ENCODE assay signal across 10 mouse cellular contexts in the genomic region with DNA sequence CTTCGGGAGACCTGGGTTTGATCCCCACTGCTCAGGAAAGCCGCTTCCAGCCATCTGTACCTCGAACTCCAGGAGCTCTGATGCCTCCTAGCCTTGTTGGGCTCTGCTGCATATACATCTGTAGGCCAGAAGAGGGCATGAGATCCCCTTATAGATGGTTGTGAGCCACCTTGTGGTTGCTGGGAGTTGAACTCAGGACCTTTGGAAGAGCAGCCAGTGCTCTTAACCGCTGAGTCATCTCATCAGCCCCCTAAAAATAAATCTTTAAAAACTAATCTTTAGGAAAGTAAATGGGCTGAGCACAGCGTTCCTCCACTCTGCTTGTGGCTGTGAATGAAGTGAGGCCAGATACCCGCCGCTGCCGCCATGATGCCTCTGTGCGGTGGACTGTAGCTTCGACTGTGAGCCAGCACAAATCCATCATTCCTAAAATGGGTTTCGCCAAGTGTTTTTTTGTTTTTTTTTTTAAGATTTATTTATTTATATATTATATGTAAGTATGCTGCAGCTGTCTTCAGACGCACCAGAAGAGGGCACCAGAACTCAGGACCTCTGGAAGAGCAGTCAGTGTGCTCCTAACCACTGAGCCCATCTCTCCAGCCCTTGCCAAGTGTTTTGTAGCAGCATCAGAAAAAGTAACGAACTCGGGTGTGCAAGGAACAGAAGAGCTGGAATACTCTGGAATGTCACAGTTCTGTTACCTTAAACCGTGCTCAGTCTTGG. TPM values are rescaled to one million over a fixed set of nuclear protein-coding genes. Genes with fewer than 3 reads are reported as not detected.
A peak's percentile ranks its signal among the peaks of the same experiment; 100 is the strongest.
DNase-seq lines count a peak whose midpoint lies in the region; ATAC-seq and TF ChIP-seq lines count a peak whose summit lies in the region.
"Had no signal": no experiment of that assay in that cellular context is flagged by ENCODE, and none has a peak within 500 bp of the region (broad histone marks: within the 10 kb centered on the region; RNA-seq: fewer than 3 reads in every experiment).

No protein-coding gene starts in this region.

- WGBS in forebrain, postnatal 0 days: 57% methylated on average over 15 of the region's 15 CpGs
- 58% methylated on average over 15 of the region's 15 CpGs for WGBS in forebrain, embryonic 16.5 days
- 62% methylated on average over 15 of the region's 15 CpGs for WGBS in midbrain, embryonic 11.5 days
- WGBS in midbrain, embryonic 13.5 days: 64% methylated on average over 15 of the region's 15 CpGs
- 58% methylated on average over 15 of the region's 15 CpGs for WGBS in midbrain, postnatal 0 days

- H3K9ac ChIP-seq in forebrain, postnatal 0 days: no peak overlapping the region
- H3K9ac ChIP-seq in forebrain, embryonic 16.5 days (replicated peaks; ENCODE audit: low read depth, low read length): no peak overlapping the region
- H3K9ac ChIP-seq in midbrain, embryonic 11.5 days (ENCODE audit: low read length): no peak overlapping the region
- no peak overlapping the region for H3K9ac ChIP-seq in midbrain, embryonic 13.5 days (replicated peaks)
- no peak overlapping the region for H3K9ac ChIP-seq in midbrain, postnatal 0 days (replicated peaks; ENCODE audit: low read length, poor library complexity, severe bottlenecking)
- H3K9ac ChIP-seq: heart, embryonic 13.5 days had no signal

- intact Hi-C loops in heart, postnatal 36 days (cut with DNase I): loop anchor here (1.0 to 5.0 kb wide), 5 partner anchors 52 to 327 kb away; a partner anchor contains a TSS

- no peaks in the 10 kb centered on the region for H3K4me1 ChIP-seq in forebrain, postnatal 0 days (ENCODE audit: insufficient read depth)
- H3K4me1 ChIP-seq in forebrain, embryonic 16.5 days (replicated peaks; ENCODE audit: control insufficient read depth, insufficient read depth, low read length): no peaks in the 10 kb centered on the region
- H3K4me1 ChIP-seq in midbrain, embryonic 11.5 days (ENCODE audit: control insufficient read depth, insufficient read depth, low read length): no peaks in the 10 kb centered on the region
- peaks cover 4% of the 10 kb centered on the region for H3K4me1 ChIP-seq in midbrain, embryonic 13.5 days (replicated peaks)
- H3K4me1 ChIP-seq in midbrain, postnatal 0 days (ENCODE audit: insufficient read depth, low read length): no peaks in the 10 kb centered on the region

- no peaks in the 10 kb centered on the region for H3K27me3 ChIP-seq in forebrain, postnatal 0 days (ENCODE audit: insufficient read depth, low read length)
- no peaks in the 10 kb centered on the region for H3K27me3 ChIP-seq in forebrain, embryonic 16.5 days (replicated peaks; ENCODE audit: control insufficient read depth, insufficient read depth, low read length)
- no peaks in the 10 kb centered on the region for H3K27me3 ChIP-seq in midbrain, embryonic 11.5 days (ENCODE audit: control insufficient read depth, insufficient read depth, low read length)
- peaks cover 8% of the 10 kb centered on the region for H3K27me3 ChIP-seq in midbrain, embryonic 13.5 days
- no peaks in the 10 kb centered on the region for H3K27me3 ChIP-seq in midbrain, postnatal 0 days (ENCODE audit: insufficient read depth, low read length)

- ATAC-seq in forebrain, postnatal 0 days: no peak
- ATAC-seq in forebrain, embryonic 16.5 days: no peak
- no peak for ATAC-seq in midbrain, embryonic 11.5 days (ENCODE audit: low FRiP score)
- ATAC-seq in midbrain, embryonic 13.5 days: no peak
- ATAC-seq in midbrain, postnatal 0 days (ENCODE audit: low FRiP score): no peak
- ATAC-seq in activated CD4-positive, CD25-positive, alpha-beta regulatory T cell, adult 4 months: no peak

- H3K4me2 ChIP-seq in forebrain, postnatal 0 days (ENCODE audit: low read depth): no peak overlapping the region
- no peak overlapping the region for H3K4me2 ChIP-seq in forebrain, embryonic 16.5 days (ENCODE audit: low read length)
- no peak overlapping the region for H3K4me2 ChIP-seq in midbrain, embryonic 11.5 days
- no peak overlapping the region for H3K4me2 ChIP-seq in midbrain, embryonic 13.5 days (replicated peaks)
- H3K4me2 ChIP-seq in midbrain, postnatal 0 days (ENCODE audit: low read depth, low read length, poor library complexity, severe bottlenecking): no peak overlapping the region
- H3K4me2 ChIP-seq: heart, embryonic 13.5 days had no signal

- TF ChIP-seq CTCF in forebrain, postnatal 0 days (IDR thresholded peaks at IDR 0.05; ENCODE audit: low read depth): peak; percentile 65
- TF ChIP-seq CTCF in midbrain, postnatal 0 days (IDR thresholded peaks at IDR 0.05): peak; percentile 69

- H3K27ac ChIP-seq in forebrain, postnatal 0 days (ENCODE audit: low read depth, low read length): no peak overlapping the region
- H3K27ac ChIP-seq in forebrain, embryonic 16.5 days (ENCODE audit: low read length): no peak overlapping the region
- no peak overlapping the region for H3K27ac ChIP-seq in midbrain, embryonic 11.5 days (ENCODE audit: low read depth, low read length)
- no peak overlapping the region for H3K27ac ChIP-seq in midbrain, embryonic 13.5 days
- H3K27ac ChIP-seq in midbrain, postnatal 0 days (ENCODE audit: low read depth, low read length): no peak overlapping the region
- H3K27ac ChIP-seq: heart, embryonic 13.5 days had no signal

- no peaks in the 10 kb centered on the region for H3K36me3 ChIP-seq in forebrain, postnatal 0 days (ENCODE audit: insufficient read depth)
- H3K36me3 ChIP-seq in forebrain, embryonic 16.5 days (ENCODE audit: control insufficient read depth, insufficient read depth): no peaks in the 10 kb centered on the region
- no peaks in the 10 kb centered on the region for H3K36me3 ChIP-seq in midbrain, embryonic 11.5 days (ENCODE audit: control insufficient read depth, insufficient read depth, low read length)
- H3K36me3 ChIP-seq in midbrain, embryonic 13.5 days: no peaks in the 10 kb centered on the region
- H3K36me3 ChIP-seq in midbrain, postnatal 0 days (ENCODE audit: insufficient read depth, low read length): no peaks in the 10 kb centered on the region
- H3K36me3 ChIP-seq: heart, embryonic 13.5 days had no signal

- H3K4me3 ChIP-seq in forebrain, postnatal 0 days (ENCODE audit: low read depth, low read length): no peak overlapping the region
- no peak overlapping the region for H3K4me3 ChIP-seq in forebrain, embryonic 16.5 days (replicated peaks; ENCODE audit: low read length)
- H3K4me3 ChIP-seq in midbrain, embryonic 11.5 days (ENCODE audit: low read depth, low read length): no peak overlapping the region
- no peak overlapping the region for H3K4me3 ChIP-seq in midbrain, embryonic 13.5 days (replicated peaks)
- no peak overlapping the region for H3K4me3 ChIP-seq in midbrain, postnatal 0 days (ENCODE audit: low read depth, low read length)
- H3K4me3 ChIP-seq: heart, embryonic 13.5 days; megakaryocyte, embryonic 14.5 days had no signal

- peak; percentile 52 for DNase-seq in forebrain, postnatal 0 days
- DNase-seq in midbrain, embryonic 11.5 days (ENCODE audit: low spot score, missing footprints): peak; percentile 84
- peak; percentile 81 for DNase-seq in R1 (ENCODE audit: low read depth, low spot score)
- peak; percentile 35 to 49 for DNase-seq in heart, postnatal 36 days
- peak; percentile 70 for DNase-seq in midbrain, postnatal 0 days (ENCODE audit: low spot score)

- H3K9me3 ChIP-seq in forebrain, postnatal 0 days (ENCODE audit: low read length): no peaks in the 10 kb centered on the region
- H3K9me3 ChIP-seq in forebrain, embryonic 16.5 days (ENCODE audit: control insufficient read depth, low read length): no peaks in the 10 kb centered on the region
- H3K9me3 ChIP-seq in midbrain, embryonic 11.5 days (ENCODE audit: control insufficient read depth, low read length): no peaks in the 10 kb centered on the region
- no peaks in the 10 kb centered on the region for H3K9me3 ChIP-seq in midbrain, embryonic 13.5 days
- H3K9me3 ChIP-seq in midbrain, postnatal 0 days (ENCODE audit: low read length): no peaks in the 10 kb centered on the region
- H3K9me3 ChIP-seq: heart, embryonic 13.5 days had no signal

RNA-seq across cellular contexts. Expression of a gene that starts 10.8 kb away (rescaled TPM):
- total RNA-seq in forebrain, postnatal 0 days (2014; rRNA removed): not detected in 2 replicates
- not detected in 2 replicates for polyA plus RNA-seq in forebrain, postnatal 0 days (2015; fragmentation: Nextera tagmentation; extraction: Ambion mirVana)
- not detected in 2 replicates for polyA plus RNA-seq in forebrain, embryonic 16.5 days (2015; fragmentation: Nextera tagmentation; extraction: Ambion mirVana)
- 0.08 TPM in 1 of 2 replicates, not detected in the other for polyA plus RNA-seq in midbrain, embryonic 11.5 days (2014; fragmentation: Nextera tagmentation; extraction: Ambion mirVana)
- polyA plus RNA-seq in midbrain, embryonic 13.5 days (2015; fragmentation: Nextera tagmentation; extraction: Ambion mirVana): 0.11 TPM in 1 of 2 replicates, not detected in the other
- total RNA-seq in heart, postnatal 36 days (2021): not detected
- not detected in 2 replicates for total RNA-seq in midbrain, postnatal 0 days (2014; rRNA removed)
- polyA plus RNA-seq in midbrain, postnatal 0 days (2015; fragmentation: Nextera tagmentation; extraction: Ambion mirVana): not detected in 2 replicates
- polyA plus RNA-seq in activated CD4-positive, CD25-positive, alpha-beta regulatory T cell, adult 4 months (2017; shearing (Covaris generic)): 1 to 10 TPM; 1.3 to 1.8 TPM

RNA-seq across cellular contexts. Expression of a gene that starts 38.2 kb away (rescaled TPM):
- not detected in 2 replicates for total RNA-seq in forebrain, postnatal 0 days (2014; rRNA removed)
- 0.33 TPM in 1 of 2 replicates, not detected in the other for polyA plus RNA-seq in forebrain, postnatal 0 days (2015; fragmentation: Nextera tagmentation; extraction: Ambion mirVana)
- 1.8 TPM in 1 of 2 replicates, not detected in the other for polyA plus RNA-seq in forebrain, embryonic 16.5 days (2015; fragmentation: Nextera tagmentation; extraction: Ambion mirVana)
- polyA plus RNA-seq in midbrain, embryonic 11.5 days (2014; fragmentation: Nextera tagmentation; extraction: Ambion mirVana): 0.62 and 0.93 TPM in 2 replicates
- 2.2 and 2.5 TPM in 2 replicates for polyA plus RNA-seq in midbrain, embryonic 13.5 days (2015; fragmentation: Nextera tagmentation; extraction: Ambion mirVana)
- under 1 TPM in 1 of 2 experiments, not detected in 1; 0.49 TPM for total RNA-seq in heart, postnatal 36 days (2021)
- total RNA-seq in midbrain, postnatal 0 days (2014; rRNA removed): not detected in 2 replicates
- 0.70 TPM in 1 of 2 replicates, not detected in the other for polyA plus RNA-seq in midbrain, postnatal 0 days (2015; fragmentation: Nextera tagmentation; extraction: Ambion mirVana)
- 100 to 1,000 TPM; 427 to 432 TPM for polyA plus RNA-seq in activated CD4-positive, CD25-positive, alpha-beta regulatory T cell, adult 4 months (2017; shearing (Covaris generic))

RNA-seq across cellular contexts. Expression of a gene that starts 38.7 kb away (rescaled TPM):
- 14.9 and 19.9 TPM in 2 replicates for total RNA-seq in forebrain, postnatal 0 days (2014; rRNA removed)
- 11.4 and 14.8 TPM in 2 replicates for polyA plus RNA-seq in forebrain, postnatal 0 days (2015; fragmentation: Nextera tagmentation; extraction: Ambion mirVana)
- polyA plus RNA-seq in forebrain, embryonic 16.5 days (2015; fragmentation: Nextera tagmentation; extraction: Ambion mirVana): 10.4 and 11.6 TPM in 2 replicates
- polyA plus RNA-seq in midbrain, embryonic 11.5 days (2014; fragmentation: Nextera tagmentation; extraction: Ambion mirVana): 18.0 and 19.7 TPM in 2 replicates
- 11.3 and 13.3 TPM in 2 replicates for polyA plus RNA-seq in midbrain, embryonic 13.5 days (2015; fragmentation: Nextera tagmentation; extraction: Ambion mirVana)
- 10 to 100 TPM; 28.8 to 31.3 TPM for total RNA-seq in heart, postnatal 36 days (2021)
- total RNA-seq in midbrain, postnatal 0 days (2014; rRNA removed): 24.4 TPM in 2 replicates
- 14.5 and 15.7 TPM in 2 replicates for polyA plus RNA-seq in midbrain, postnatal 0 days (2015; fragmentation: Nextera tagmentation; extraction: Ambion mirVana)
- not detected for polyA plus RNA-seq in activated CD4-positive, CD25-positive, alpha-beta regulatory T cell, adult 4 months (2017; shearing (Covaris generic))

RNA-seq across cellular contexts. Expression of a gene that starts 43.3 kb away (rescaled TPM):
- total RNA-seq in forebrain, postnatal 0 days (2014; rRNA removed): 2.5 and 4.3 TPM in 2 replicates
- polyA plus RNA-seq in forebrain, postnatal 0 days (2015; fragmentation: Nextera tagmentation; extraction: Ambion mirVana): 3.7 and 6.9 TPM in 2 replicates
- polyA plus RNA-seq in forebrain, embryonic 16.5 days (2015; fragmentation: Nextera tagmentation; extraction: Ambion mirVana): 3.8 and 4.5 TPM in 2 replicates
- 1.2 and 1.6 TPM in 2 replicates for polyA plus RNA-seq in midbrain, embryonic 11.5 days (2014; fragmentation: Nextera tagmentation; extraction: Ambion mirVana)
- polyA plus RNA-seq in midbrain, embryonic 13.5 days (2015; fragmentation: Nextera tagmentation; extraction: Ambion mirVana): 3.2 and 3.7 TPM in 2 replicates
- total RNA-seq in heart, postnatal 36 days (2021): 1 to 10 TPM; 4.4 to 5.1 TPM
- 4.7 and 6.2 TPM in 2 replicates for total RNA-seq in midbrain, postnatal 0 days (2014; rRNA removed)
- polyA plus RNA-seq in midbrain, postnatal 0 days (2015; fragmentation: Nextera tagmentation; extraction: Ambion mirVana): 9.0 and 9.7 TPM in 2 replicates
- 10 to 100 TPM; 65.5 to 84.7 TPM for polyA plus RNA-seq in activated CD4-positive, CD25-positive, alpha-beta regulatory T cell, adult 4 months (2017; shearing (Covaris generic))

RNA-seq across cellular contexts. Expression of a gene that starts 45.5 kb away (rescaled TPM):
- 0.67 and 1.2 TPM in 2 replicates for total RNA-seq in forebrain, postnatal 0 days (2014; rRNA removed)
- 1.0 and 1.5 TPM in 2 replicates for polyA plus RNA-seq in forebrain, postnatal 0 days (2015; fragmentation: Nextera tagmentation; extraction: Ambion mirVana)
- 0.34 and 0.39 TPM in 2 replicates for polyA plus RNA-seq in forebrain, embryonic 16.5 days (2015; fragmentation: Nextera tagmentation; extraction: Ambion mirVana)
- polyA plus RNA-seq in midbrain, embryonic 11.5 days (2014; fragmentation: Nextera tagmentation; extraction: Ambion mirVana): 0.33 and 0.77 TPM in 2 replicates
- 0.39 and 0.46 TPM in 2 replicates for polyA plus RNA-seq in midbrain, embryonic 13.5 days (2015; fragmentation: Nextera tagmentation; extraction: Ambion mirVana)
- total RNA-seq in heart, postnatal 36 days (2021): 1 to 10 TPM in 1 of 2 experiments, under 1 TPM in 1; 0.46 to 1.1 TPM
- 1.5 and 1.8 TPM in 2 replicates for total RNA-seq in midbrain, postnatal 0 days (2014; rRNA removed)
- 1.8 TPM in 2 replicates for polyA plus RNA-seq in midbrain, postnatal 0 days (2015; fragmentation: Nextera tagmentation; extraction: Ambion mirVana)
- not detected for polyA plus RNA-seq in activated CD4-positive, CD25-positive, alpha-beta regulatory T cell, adult 4 months (2017; shearing (Covaris generic))

Comparison
In these comparisons a context has a peak if more than half of its experiments do, and no peak if none do; other contexts are left out.
1. RNA of a gene that starts 38.2 kb away (polyA plus RNA-seq): 427 to 432 TPM in activated CD4-positive, CD25-positive, alpha-beta regulatory T cell, adult 4 months; 2.2 to 2.5 TPM in midbrain, embryonic 13.5 days, 1.8 TPM in forebrain, embryonic 16.5 days, 0.62 to 0.93 TPM in midbrain, embryonic 11.5 days, 0.70 TPM in midbrain, postnatal 0 days and 0.33 TPM in forebrain, postnatal 0 days; every median in the first group is over 100 times any median in the second.
2. Peak in every context shown above with its lines, with median percentiles within 50 percentile points of each other: DNase-seq.